Mouse (Mus musculus) heart, adult 18-20 months (tissue): ENCODE measurements at regions not wholly inside any gene's neighbourhood (a gene's known extent, or its start where the extent isn't known, plus 50 kb on each side); places are given as distances from the start of the nearest gene placed in this dataset.
A peak's percentile ranks its signal among the peaks of the same experiment; 100 is the strongest.

ENCODE experiments used
- DNase-seq, 2 experiments: peaks; one replicate each; pipeline ENCODE4 v3.0.0; 2021 to 2022; ENCODE audit warnings: mixed read lengths in 1 of 2

- DNase-seq, result no peak
These were observed 51.8 kb upstream of the 1190002N15Rik start for GRCm38 (mm10) chr9:94589672-94590071.

- no peak for DNase-seq
These were observed 64.7 kb upstream of the Slc9a9 start for GRCm38 (mm10) chr9:94604993-94605392.

GRCm38 (mm10) chr9:94606422-94606821, 63.3 kb upstream of the Slc9a9 start:
- DNase-seq, result no peak

- DNase-seq, result no peak
These were observed 62.5 kb upstream of the Slc9a9 start for GRCm38 (mm10) chr9:94607011-94607749.

GRCm38 (mm10) chr9:94607750-94608106, 62.0 kb upstream of the Slc9a9 start:
- DNase-seq, result no peak

- DNase-seq, result no peak
These were observed 59.6 kb upstream of the Slc9a9 start for GRCm38 (mm10) chr9:94610101-94610500.

- DNase-seq, result no peak
These were observed 58.9 kb upstream of the Slc9a9 start for GRCm38 (mm10) chr9:94610600-94611337.

- DNase-seq, result peak; percentile 48 to 70
These were observed 55.6 kb upstream of the Slc9a9 start for GRCm38 (mm10) chr9:94613891-94614671.

- DNase-seq, result peak; percentile 10
These were observed 54.5 kb upstream of the Slc9a9 start for GRCm38 (mm10) chr9:94615205-94615604.

GRCm38 (mm10) chr9:94618079-94618786, 51.5 kb upstream of the Slc9a9 start:
- DNase-seq, result no peak
